Mouse (Mus musculus): Measurements from ENCODE around the gene Aspscr1. TPM values are rescaled to one million over a fixed set of nuclear protein-coding genes. Genes with fewer than 3 reads are reported as not detected.

Gene Aspscr1
- 93.6 and 104 TPM in 2 replicates for polyA plus RNA-seq (2012; rRNA removed)

GRCm38 (mm10) chr11:120672687-120673593 lies at the start of gene Aspscr1:
TSS of gene Aspscr1 (plus strand) at chr11:120672973.
- no peak for DNase-seq (ENCODE audit: low read depth)

- DNase-seq (ENCODE audit: low read depth), result no peak
Measured at GRCm38 (mm10) chr11:120623961-120624679, 48.7 kb upstream of the Aspscr1 start.

DNA sequence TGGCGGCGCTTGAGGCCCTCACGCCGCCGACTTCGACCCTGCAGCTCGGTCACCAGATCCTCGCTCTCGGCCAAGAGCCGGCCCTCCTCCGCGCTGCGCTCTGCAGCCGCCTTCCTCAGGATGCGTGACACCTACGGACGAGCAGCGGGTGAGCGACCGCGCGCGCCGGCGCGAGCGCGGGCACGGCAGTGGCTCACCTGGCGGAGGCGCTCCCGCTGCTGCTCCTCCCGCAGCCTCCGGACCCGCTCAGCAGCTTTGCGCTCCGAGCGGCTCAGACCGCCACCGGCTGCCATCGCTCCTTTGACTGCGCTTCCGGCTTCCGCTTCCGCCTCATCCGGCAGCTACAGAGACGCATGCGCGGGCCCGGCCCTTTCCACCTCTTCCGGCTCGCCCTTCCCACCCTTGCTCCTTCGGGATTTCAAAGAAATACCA lies 48.1 kb upstream of the Aspscr1 start:
- DNase-seq (ENCODE audit: low read depth), result no peak

GRCm38 (mm10) chr11:120625152-120625775 lies 47.5 kb upstream of the Aspscr1 start, which contains the start of gene Sirt7:
TSS of gene Sirt7 (minus strand) at chr11:120625240.
- DNase-seq (ENCODE audit: low read depth), result no peak

- no peak for DNase-seq (ENCODE audit: low read depth)
Measured at GRCm38 (mm10) chr11:120626785-120627467, 45.8 kb upstream of the Aspscr1 start.

GRCm38 (mm10) chr11:120627468-120628300 lies 45.1 kb upstream of the Aspscr1 start:
- no peak for DNase-seq (ENCODE audit: low read depth)

DNA sequence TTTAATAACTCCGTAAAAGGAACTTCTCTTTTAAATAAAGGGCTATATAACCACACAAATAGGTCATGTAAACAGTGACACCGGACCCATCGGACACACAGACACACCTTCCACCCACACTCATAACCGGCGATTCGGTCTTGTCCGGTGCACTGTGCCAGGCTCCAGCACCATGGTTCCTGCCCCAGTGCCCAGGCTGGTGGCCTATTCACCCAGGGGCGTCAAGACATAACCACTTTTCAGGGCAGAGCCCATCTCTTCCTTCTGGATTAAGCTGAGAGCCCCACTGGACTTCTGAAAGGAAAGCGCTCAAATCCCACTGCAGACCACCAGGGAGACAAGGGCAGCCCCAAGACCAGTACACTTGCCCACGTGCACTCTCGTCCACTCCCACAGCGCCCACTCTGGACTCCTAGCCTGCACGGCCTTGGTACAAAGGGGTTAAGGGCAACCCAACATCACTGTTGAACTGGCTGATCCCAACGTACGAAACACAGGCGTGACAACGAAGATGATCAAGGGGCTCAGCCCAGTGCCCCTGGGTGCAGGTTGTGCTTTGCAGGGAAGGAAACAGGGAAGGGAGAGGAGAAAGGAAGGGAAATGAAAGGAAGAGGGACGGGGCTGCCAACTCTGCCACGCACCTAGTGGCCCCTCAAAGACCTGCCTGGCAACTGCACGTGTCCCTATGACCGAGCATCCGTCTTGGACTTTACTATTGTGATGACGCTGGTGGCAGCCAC lies 44.0 kb upstream of the Aspscr1 start:
- no peak for DNase-seq (ENCODE audit: low read depth)

GRCm38 (mm10) chr11:120629341-120629730 lies 43.4 kb upstream of the Aspscr1 start:
- no peak for DNase-seq (ENCODE audit: low read depth)

DNA sequence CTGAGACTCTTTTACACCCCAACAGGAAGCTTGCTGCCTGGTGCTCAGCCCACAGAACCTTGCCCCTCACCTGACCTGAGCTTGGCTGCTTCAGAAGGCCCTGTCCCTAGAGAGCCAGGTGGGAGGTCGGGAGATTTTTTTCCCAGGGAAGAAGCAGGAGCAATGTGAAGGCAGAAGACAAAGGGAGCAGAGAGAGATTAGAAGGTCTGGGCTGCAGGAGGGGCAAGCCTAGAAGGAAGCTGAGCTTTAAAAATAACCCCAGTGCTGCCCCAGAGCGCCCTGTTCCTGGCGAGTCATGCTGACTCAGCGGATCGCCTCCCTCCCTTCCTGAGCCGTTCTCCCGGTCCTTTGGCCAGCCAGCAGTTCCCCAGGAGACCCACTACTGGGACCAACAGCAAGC lies 42.9 kb upstream of the Aspscr1 start:
- no peak for DNase-seq (ENCODE audit: low read depth)

DNA sequence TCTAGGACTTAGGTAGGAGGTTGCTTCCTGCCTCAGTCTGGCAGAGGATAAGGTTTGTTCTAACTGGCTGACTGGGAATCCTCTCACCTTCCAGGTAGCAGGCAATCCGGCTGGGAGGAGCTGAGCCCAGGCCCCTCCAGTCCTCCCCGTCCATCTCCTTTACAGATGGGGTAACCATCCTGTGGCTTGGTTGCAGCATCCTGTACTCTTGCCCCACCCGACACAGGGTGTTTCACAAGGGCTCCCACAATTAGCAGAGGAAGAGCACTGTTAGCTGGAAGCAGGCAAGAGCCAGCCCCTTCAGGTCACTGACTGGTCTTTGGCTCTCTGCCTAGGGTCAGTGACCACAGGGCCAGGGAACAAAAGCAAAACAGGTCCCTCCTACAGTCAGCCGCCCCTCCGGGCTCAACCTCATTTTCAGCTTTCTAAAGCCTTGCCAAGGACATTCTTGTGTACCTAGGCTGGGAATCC lies 42.3 kb upstream of the Aspscr1 start:
- peak; percentile 62 for DNase-seq (ENCODE audit: low read depth)

DNA sequence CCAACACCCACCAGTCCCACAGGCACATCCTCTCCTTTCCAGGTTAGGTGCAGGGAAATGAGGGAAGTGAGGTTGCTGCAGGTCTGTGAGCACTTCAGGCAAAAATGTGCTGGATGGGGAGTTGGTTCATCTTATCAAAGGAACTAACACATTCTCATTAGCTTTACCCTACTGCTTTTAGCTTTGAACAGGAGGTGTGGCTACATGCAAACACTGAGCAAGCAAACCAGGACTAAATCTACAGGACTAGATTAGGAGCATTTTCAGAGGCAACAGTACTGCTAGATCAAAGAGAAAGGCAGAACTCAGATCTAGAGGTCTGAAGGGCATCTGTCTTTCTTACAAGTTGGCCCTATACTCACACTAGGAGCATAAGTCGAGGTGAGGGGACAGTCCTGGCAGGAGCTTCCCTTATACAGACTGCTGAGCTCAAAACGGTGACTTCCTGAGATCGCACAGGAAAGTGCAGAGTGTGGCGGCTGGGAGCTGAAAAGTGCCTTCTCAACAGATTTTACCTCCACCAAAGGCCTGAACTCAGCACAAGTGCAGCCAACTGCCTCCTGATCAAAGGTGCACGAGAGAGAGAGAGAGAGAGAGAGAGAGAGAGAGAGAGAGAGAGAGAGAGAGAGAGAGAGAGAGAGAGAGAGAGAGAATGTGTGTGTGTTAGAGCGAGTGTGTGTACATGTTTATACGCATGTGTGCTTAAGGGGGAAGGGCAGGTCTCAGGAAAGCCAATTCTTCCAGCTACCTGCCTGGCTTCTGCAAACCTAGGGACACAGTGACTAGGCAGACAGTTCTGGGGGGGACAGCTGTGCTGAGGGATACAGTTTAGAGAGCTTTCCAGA lies 41.7 kb upstream of the Aspscr1 start:
- no peak for DNase-seq (ENCODE audit: low read depth)

- DNase-seq (ENCODE audit: low read depth), result no peak
Measured at GRCm38 (mm10) chr11:120631726-120632448, 40.9 kb upstream of the Aspscr1 start.

GRCm38 (mm10) chr11:120632559-120633519 lies 39.9 kb upstream of the Aspscr1 start:
- DNase-seq (ENCODE audit: low read depth), result no peak

GRCm38 (mm10) chr11:120633520-120634343 lies 39.0 kb upstream of the Aspscr1 start, which contains the start of gene Mafg:
TSS of gene Mafg (minus strand) at chr11:120633600.
- no peak for DNase-seq (ENCODE audit: low read depth)

- no peak for DNase-seq (ENCODE audit: low read depth)
Measured at GRCm38 (mm10) chr11:120634810-120635209, 38.0 kb upstream of the Aspscr1 start.

DNA sequence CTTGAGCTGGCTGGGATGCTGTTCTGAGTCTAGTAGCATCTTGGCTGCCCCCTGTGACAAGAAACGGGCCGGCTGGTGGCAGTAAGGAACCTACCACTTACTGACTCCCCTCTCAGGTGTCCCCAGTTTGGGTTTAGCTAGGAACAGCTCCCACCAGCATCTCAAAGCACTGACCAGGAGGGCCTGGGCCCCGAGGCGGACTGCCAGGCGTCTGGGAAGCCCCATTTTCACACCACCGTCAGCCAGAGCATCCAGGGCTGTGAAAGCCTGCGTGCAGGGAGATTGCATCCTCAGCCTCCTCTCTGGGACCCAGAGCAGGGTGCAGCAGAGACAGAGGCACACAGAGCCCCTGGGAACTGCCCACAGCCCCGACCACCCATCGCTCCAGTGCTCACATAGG lies 31.5 kb upstream of the Aspscr1 start:
- DNase-seq (ENCODE audit: low read depth), result no peak

Data from gonadal fat pad, adult 2 months (tissue).